Mouse (Mus musculus): Measurements from ENCODE around the gene Prkaca.

Prkaca gene

GRCm38 (mm10) chr8:83972150-83973120 is at the start of gene Prkaca:
Prkaca (plus strand) TSS chr8:83972993.
- peak; percentile 100 for DNase-seq (ENCODE audit: low read depth, low spot score)

GRCm38 (mm10) chr8:83924585-83924984 is 48.2 kb upstream of the Prkaca start:
- DNase-seq (ENCODE audit: low read depth, low spot score) = no peak

GRCm38 (mm10) chr8:83926266-83926665 is 46.5 kb upstream of the Prkaca start:
- DNase-seq (ENCODE audit: low read depth, low spot score) = no peak

- no peak for DNase-seq (ENCODE audit: low read depth, low spot score)
Observed at GRCm38 (mm10) chr8:83934222-83934621, 38.6 kb upstream of the Prkaca start.

GRCm38 (mm10) chr8:83934994-83935393 is 37.8 kb upstream of the Prkaca start:
- DNase-seq (ENCODE audit: low read depth, low spot score) = no peak

- no peak for DNase-seq (ENCODE audit: low read depth, low spot score)
Observed at GRCm38 (mm10) chr8:83935435-83935834, 37.4 kb upstream of the Prkaca start.

- no peak for DNase-seq (ENCODE audit: low read depth, low spot score)
Observed at GRCm38 (mm10) chr8:83937645-83938044, 35.1 kb upstream of the Prkaca start.

- no peak for DNase-seq (ENCODE audit: low read depth, low spot score)
Observed at GRCm38 (mm10) chr8:83938330-83938729, 34.5 kb upstream of the Prkaca start.

- DNase-seq (ENCODE audit: low read depth, low spot score) = no peak
Observed at GRCm38 (mm10) chr8:83941066-83941677, 31.6 kb upstream of the Prkaca start.

- no peak for DNase-seq (ENCODE audit: low read depth, low spot score)
Observed at GRCm38 (mm10) chr8:83942446-83942845, 30.3 kb upstream of the Prkaca start.

- DNase-seq (ENCODE audit: low read depth, low spot score) = no peak
Observed at GRCm38 (mm10) chr8:83945540-83945939, 27.3 kb upstream of the Prkaca start.

GRCm38 (mm10) chr8:83954749-83955105 is 18.1 kb upstream of the Prkaca start:
- DNase-seq (ENCODE audit: low read depth, low spot score) = no peak

- peak; percentile 100 for DNase-seq (ENCODE audit: low read depth, low spot score)
Observed at GRCm38 (mm10) chr8:83955106-83955957, 17.5 kb upstream of the Prkaca start, which contains the start of the genes Gm10644 and Asf1b. Gm10644 (minus strand) TSS chr8:83955205. Asf1b (plus strand) TSS chr8:83955507.

- DNase-seq (ENCODE audit: low read depth, low spot score) = no peak
Observed at GRCm38 (mm10) chr8:83955958-83956218, 16.9 kb upstream of the Prkaca start.

GRCm38 (mm10) chr8:83956789-83957188 is 16.0 kb upstream of the Prkaca start:
- peak; percentile 74 for DNase-seq (ENCODE audit: low read depth, low spot score)

GRCm38 (mm10) chr8:83964015-83964765 is 8.6 kb upstream of the Prkaca start:
- DNase-seq (ENCODE audit: low read depth, low spot score) = no peak

- no peak for DNase-seq (ENCODE audit: low read depth, low spot score)
Observed at GRCm38 (mm10) chr8:83967701-83968100, 5.1 kb upstream of the Prkaca start.

- no peak for DNase-seq (ENCODE audit: low read depth, low spot score)
Observed at GRCm38 (mm10) chr8:83971121-83971520, 1.7 kb upstream of the Prkaca start.

- DNase-seq (ENCODE audit: low read depth, low spot score) = no peak
Observed at GRCm38 (mm10) chr8:83971661-83972060, 1.1 kb upstream of the Prkaca start.

- DNase-seq (ENCODE audit: low read depth, low spot score) = peak; percentile 18
Observed at GRCm38 (mm10) chr8:83973161-83974031, 603 bp downstream of the Prkaca start.

Measured in ZHBTc4 (cell line).